Mouse (Mus musculus) bone marrow, adult 2 months (tissue): ENCODE results near the gene Chrdl1. TPM values are rescaled to one million over a fixed set of nuclear protein-coding genes. Genes with fewer than 3 reads are reported as not detected.

ENCODE experiments used
- H3K27ac ChIP-seq: fragments of 200-500 bp; 2 replicates; pipeline ENCODE4 v1.5.1; 2012; ENCODE audit warnings: low read depth, mild to moderate bottlenecking, control low read depth, inconsistent platforms, low read length; ENCODE audit not compliant: control insufficient read depth, poor library complexity, insufficient read depth
- H3K4me1 ChIP-seq: fragments of 200-500 bp; 2 replicates; pipeline ENCODE4 v1.6.1; 2011; ENCODE audit warnings: low read length; ENCODE audit not compliant: control insufficient read depth, insufficient read depth
- H3K4me3 ChIP-seq: fragments of 200-500 bp; replicated peaks from 2 replicates; pipeline ENCODE3; 2011; ENCODE audit warnings: mild to moderate bottlenecking, low read depth, low read length, control low read depth; ENCODE audit not compliant: control insufficient read depth
- CTCF ChIP-seq: fragments of 200-500 bp; IDR thresholded peaks from 2 replicates; pipeline ENCODE4 v1.5.1; 2011; ENCODE audit warnings: low read length, control low read depth; ENCODE audit not compliant: control insufficient read depth, insufficient read depth
- POLR2A ChIP-seq: fragments of 200-500 bp; IDR thresholded peaks from 2 replicates; pipeline ENCODE4 v1.6.1; 2011; ENCODE audit warnings: low read depth, mild to moderate bottlenecking, control low read depth, low read length, borderline replicate concordance; ENCODE audit not compliant: control insufficient read depth
- WGBS: fragments of 180-500 bp; shearing (Covaris S2); methylation state at CpG from one replicate; pipeline ENCODE4 v1.1.7; 2018; 5-methylcytosine and 5-hydroxymethylcytosine counted together
- polyA plus RNA-seq: library from polyadenylated mRNA; stranded (reverse); fragments of >200 nt; gene quantifications from 2 replicates; pipeline ENCODE4 v1.2.4, GENCODE M21; 2011; ENCODE audit warnings: low replicate concordance; ENCODE audit not compliant: missing spikeins, insufficient read depth, insufficient read length

Gene Chrdl1
- polyA plus RNA-seq = 4.7 and 4.9 TPM in 2 replicates

DNA sequence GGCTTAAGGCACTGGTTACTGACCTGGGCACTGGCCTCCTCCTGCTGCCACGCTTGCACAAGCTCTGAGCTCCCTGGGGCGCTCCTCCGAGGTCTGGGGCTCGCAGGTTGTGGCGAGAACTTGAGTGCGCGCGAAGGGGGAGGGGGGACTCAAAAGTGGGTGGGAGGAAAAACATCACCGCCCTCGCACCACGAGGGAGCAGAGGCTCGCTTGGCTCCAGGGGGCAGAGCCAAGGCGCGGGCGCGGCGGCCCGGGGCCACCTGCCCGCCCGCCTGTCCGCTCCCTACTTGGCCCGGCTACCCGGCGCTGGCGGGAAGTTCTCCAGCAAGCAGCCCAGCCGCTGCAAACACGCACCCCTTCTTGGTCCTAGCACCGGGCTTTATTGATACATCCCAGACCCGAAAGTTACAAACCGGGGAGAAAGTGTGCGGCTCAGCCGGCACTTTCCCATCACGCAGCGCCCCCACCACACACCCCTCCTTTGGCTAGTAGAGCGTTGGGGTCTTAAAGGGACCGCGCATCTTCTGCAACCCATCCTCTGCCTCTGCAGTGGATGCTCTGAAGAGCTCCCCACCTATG is at the start of gene Chrdl1:
Chrdl1 (minus strand) TSS at position 472 of the 579 bp plus-strand sequence.
- Histone ChIP-seq H3K4me3 (no peak within 1 kb of the TSS), H3K27ac (no peak within 1 kb of the TSS), H3K4me1 (no peaks in the 10 kb centered on the region)
- TF ChIP-seq CTCF = no peak
- TF ChIP-seq POLR2A = no peak
- WGBS = 17% methylated on average over 26 of the region's 37 CpGs

DNA sequence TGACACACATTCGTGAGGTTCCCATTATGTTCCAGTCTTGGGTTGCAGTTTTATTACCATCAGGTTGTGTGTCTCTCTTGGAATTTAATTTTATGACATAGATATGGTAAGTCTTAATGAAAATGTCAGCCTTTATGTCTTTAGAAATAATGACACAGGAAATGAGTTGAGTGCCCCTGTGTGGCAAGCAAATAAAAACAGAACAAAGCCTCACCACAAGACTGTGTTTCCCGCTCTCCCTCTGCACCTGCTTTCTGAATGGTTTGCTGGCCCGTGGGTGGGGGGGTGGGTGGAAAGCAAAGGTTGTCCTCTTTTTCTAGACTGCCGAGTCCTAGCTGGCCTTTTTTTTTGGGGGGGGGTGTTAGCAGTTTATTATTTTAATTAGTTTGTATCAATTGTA is 48.6 kb upstream of the Chrdl1 start:
- TF ChIP-seq CTCF = no peak
- Histone ChIP-seq H3K27ac (no peak overlapping the region), H3K4me1 (no peaks in the 10 kb centered on the region), H3K4me3 (no peak overlapping the region)
- WGBS = 33% methylated on average over 4 of the region's 4 CpGs

DNA sequence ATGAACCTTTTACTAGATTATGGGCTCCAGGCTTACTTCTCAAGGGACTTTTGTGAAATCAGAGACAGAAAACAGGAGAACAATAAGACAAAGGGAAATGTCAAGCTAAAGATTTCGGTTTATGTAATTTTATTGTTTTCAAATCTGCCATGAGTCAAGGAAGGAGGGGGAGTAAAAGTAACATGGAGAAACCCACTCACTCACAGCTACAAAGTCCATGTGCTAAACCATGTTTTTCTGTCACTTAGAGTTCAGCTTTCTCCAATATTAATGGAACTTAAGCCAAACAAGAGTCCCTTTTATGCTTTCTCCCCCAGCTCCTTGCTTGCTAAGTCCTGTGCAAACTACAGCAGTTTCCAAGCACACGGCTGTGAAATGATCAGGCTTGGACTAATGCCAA is 10.5 kb upstream of the Chrdl1 start:
- no peak for TF ChIP-seq CTCF
- no peak for TF ChIP-seq POLR2A
- H3K4me1 ChIP-seq = no peaks in the 10 kb centered on the region
- H3K4me3 ChIP-seq = no peak overlapping the region
- H3K27ac ChIP-seq = no peak overlapping the region
- WGBS = 73% methylated on average over 2 of the region's 2 CpGs

DNA sequence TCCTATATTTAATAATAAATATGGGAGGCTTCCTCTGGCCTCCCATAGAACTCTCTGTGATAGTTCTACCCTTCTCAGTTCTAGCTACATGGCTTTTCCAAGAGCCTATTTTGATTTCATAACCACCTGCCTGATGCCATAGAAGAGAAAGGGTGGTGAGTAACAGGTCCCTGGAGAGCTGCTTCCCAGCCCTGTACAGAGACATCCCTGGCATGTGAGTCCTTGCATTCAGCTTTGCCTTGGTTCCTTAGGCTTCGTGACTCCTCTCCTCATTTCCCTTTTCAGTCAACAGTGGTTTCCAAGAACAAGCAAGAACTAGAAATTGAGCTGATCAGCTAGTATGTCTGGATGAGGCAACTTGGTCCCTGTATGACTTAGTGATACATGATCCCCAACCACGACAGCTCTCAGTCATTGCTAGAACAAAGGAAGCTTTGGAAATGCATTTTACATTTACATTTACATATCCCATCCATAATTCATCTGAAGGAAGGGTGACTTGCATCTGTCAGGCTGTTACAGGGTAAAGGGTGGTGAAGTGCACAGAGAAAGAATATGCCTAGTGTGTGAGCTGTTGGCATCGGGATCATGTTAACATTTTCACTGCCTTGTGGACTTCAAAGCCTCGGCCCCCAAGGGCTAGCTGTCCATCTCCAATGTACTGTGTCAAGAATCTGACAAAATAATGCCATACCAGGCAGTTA is 27.7 kb downstream of the Chrdl1 start:
- no peak overlapping the region for H3K27ac ChIP-seq
- WGBS = 63% methylated on average over 4 of the region's 4 CpGs
- H3K4me1 ChIP-seq = no peaks in the 10 kb centered on the region
- no peak overlapping the region for H3K4me3 ChIP-seq
- no peak for TF ChIP-seq CTCF

DNA sequence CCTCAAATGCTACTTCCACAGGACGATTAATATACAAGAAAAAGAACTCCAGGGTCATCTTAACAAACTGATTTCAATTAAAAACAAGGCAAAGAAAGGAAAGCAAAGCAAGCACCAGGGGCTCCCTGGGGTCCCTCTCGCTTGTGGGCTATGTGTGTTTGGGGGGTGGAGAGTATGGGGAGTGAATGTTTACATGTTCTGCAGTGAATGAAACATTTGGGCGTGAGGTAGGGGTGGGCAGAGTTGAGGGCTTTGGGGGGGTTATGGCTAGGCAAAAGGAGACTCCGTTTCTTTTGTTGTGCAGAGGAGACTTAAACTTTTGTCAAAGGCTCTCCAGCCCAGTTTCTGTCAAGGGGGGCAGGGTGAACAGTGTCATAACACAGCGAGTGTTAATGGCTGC is 46.8 kb downstream of the Chrdl1 start:
- 70% methylated on average over 5 of the region's 5 CpGs for WGBS
- H3K4me1 ChIP-seq = no peaks in the 10 kb centered on the region
- H3K4me3 ChIP-seq = no peak overlapping the region
- H3K27ac ChIP-seq = no peak overlapping the region
- TF ChIP-seq POLR2A = no peak
- TF ChIP-seq CTCF = no peak

DNA sequence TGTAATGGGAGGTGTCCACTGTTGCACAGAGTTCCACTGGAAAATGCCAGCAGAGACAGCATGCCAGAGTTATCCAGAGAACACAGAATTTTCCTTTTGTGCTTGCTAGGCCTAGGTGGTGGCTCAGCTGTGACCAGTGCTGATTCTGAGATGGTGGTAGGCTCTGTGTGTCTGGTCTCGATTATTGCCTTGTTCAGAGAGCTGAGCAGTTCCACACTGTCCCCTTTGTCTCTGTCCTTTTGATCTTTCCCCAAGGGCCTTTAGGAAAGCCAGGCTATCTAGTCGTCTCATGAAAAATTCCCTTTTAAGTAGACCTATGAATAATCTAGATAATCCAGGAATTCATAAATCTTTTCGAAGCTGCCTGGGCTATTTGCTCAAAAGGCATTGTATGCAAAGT is 47.3 kb downstream of the Chrdl1 start:
- WGBS = 62% methylated on average over 3 of the region's 3 CpGs
- TF ChIP-seq POLR2A (no peak), CTCF (no peak)
- no peaks in the 10 kb centered on the region for H3K4me1 ChIP-seq
- H3K27ac ChIP-seq = no peak overlapping the region
- no peak overlapping the region for H3K4me3 ChIP-seq

DNA sequence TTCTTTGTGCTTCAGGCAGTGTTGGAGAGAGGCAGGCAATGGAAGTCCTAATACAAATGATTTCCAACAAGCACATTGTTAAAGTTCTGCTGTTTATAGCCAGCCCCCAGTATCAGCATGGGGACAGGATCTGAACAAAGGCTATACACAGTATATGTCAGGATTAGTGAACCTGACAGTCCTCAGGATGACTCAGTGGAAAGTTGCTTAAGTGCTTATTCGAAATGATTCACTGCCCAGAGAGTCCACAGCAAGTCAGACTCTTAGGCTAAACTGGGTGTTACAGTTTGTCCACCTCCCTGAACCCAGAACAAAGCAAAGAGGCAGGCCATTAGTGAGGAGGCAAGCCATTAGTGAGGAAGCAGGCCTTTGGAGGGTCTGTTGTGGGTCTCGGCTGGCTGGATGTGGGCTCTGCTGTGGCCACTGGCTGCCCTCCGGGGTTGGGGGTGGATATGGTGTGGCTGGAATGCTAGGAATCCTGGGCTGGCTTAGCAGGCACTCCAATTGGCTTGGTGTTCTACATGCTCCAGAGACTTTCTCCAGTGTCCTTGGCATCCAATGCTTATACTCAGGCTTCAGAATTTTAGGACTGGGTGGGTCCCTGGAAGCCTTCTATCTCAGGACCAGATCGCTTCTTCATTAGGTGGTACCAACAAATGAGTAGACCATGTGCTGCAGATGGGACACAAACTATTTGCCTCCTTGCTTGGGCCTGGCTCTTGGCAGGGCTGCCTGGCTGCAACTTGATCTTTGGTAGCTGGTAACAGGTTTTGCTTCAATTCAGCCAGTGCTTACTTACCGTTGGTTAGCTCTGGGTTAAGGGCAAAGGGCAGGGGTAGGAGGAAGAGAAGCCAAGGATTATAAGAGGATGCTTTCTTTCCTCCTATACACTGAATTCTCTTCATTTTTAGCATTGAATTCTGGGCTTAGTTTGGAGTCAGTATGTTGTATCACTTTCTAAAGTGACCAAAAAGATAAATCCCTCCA is 49.3 kb downstream of the Chrdl1 start:
- TF ChIP-seq CTCF (no peak), POLR2A (no peak)
- H3K4me3 ChIP-seq = no peak overlapping the region
- WGBS = 66% methylated on average over 5 of the region's 5 CpGs

DNA sequence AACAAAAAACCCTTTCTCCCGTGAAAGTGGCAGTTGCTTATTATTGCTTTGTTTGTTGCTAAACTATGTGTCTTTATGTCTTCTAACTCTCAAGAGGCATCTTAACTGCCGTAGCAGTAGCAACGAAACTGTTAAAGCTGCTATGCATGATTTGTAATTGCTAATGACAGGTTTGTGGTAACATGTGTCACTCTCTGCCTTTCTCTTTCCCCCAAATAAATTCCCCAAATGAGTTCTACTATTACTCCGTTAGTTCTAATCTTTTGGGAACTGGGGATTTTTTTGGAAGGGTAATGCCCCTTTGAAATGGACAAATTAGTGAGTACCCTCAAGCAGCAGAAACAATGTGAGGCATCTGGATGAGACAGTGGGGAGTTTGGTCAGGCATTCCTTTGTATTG is 55.9 kb downstream of the Chrdl1 start:
- WGBS = 72% methylated on average over 4 of the region's 4 CpGs
- TF ChIP-seq POLR2A = no peak
- TF ChIP-seq CTCF = no peak
- Histone ChIP-seq H3K27ac (no peak overlapping the region), H3K4me1 (no peaks in the 10 kb centered on the region), H3K4me3 (no peak overlapping the region)

More for the DNA sequence above, 49.3 kb downstream of the Chrdl1 start:
- Histone ChIP-seq H3K4me1 (no peaks in the 10 kb centered on the region), H3K27ac (no peak overlapping the region)
